Mouse (Mus musculus) midbrain, embryonic 14.5 days (tissue): Measurements from ENCODE around the gene Mad2l1bp. TPM values are rescaled to one million over a fixed set of nuclear protein-coding genes. Genes with fewer than 3 reads are reported as not detected.

ENCODE experiments used
- ATAC-seq: fragments of 200-750 bp; cut with Nextera tagmentation; 2 replicates; pipeline ENCODE4 v1.8.0; 2017; ENCODE audit warnings: moderate number of reproducible peaks, moderate library complexity; ENCODE audit not compliant: low FRiP score, low TSS enrichment
- DNase-seq: peaks from one replicate; pipeline ENCODE4 v3.0.0-alpha.2; 2015
- H3K27ac ChIP-seq: fragments of 300-500 bp; sonication (generic); replicated peaks from 2 replicates; pipeline ENCODE4 v1.5.1; 2014; ENCODE audit warnings: mild to moderate bottlenecking, low read depth, low read length, moderate library complexity
- H3K27me3 ChIP-seq: fragments of 300-500 bp; sonication (generic); 2 replicates; pipeline ENCODE4 v1.6.1; 2014; ENCODE audit warnings: low read length, control low read depth, mixed read lengths; ENCODE audit not compliant: control insufficient read depth, insufficient read depth
- H3K36me3 ChIP-seq: fragments of 300-500 bp; sonication (generic); 2 replicates; pipeline ENCODE4 v1.6.1; 2014; ENCODE audit warnings: low read length, control low read depth; ENCODE audit not compliant: control insufficient read depth, insufficient read depth
- H3K4me1 ChIP-seq: fragments of 300-500 bp; sonication (generic); 2 replicates; pipeline ENCODE4 v1.6.1; 2014; ENCODE audit warnings: mild to moderate bottlenecking, antibody characterized with exemption, low read length, control low read depth; ENCODE audit not compliant: control insufficient read depth, insufficient read depth
- H3K4me2 ChIP-seq: fragments of 300-500 bp; sonication (generic); 2 replicates; pipeline ENCODE4 v1.6.1; 2014; ENCODE audit warnings: mild to moderate bottlenecking, low read length, moderate library complexity
- H3K4me3 ChIP-seq: fragments of 300-500 bp; sonication (generic); replicated peaks from 2 replicates; pipeline ENCODE4 v1.5.1; 2014; ENCODE audit warnings: low read depth, low read length
- H3K9ac ChIP-seq: fragments of 300-500 bp; sonication (generic); replicated peaks from 2 replicates; pipeline ENCODE4 v1.6.1; 2014; ENCODE audit warnings: mild to moderate bottlenecking, low read length, moderate library complexity
- H3K9me3 ChIP-seq: fragments of 300-500 bp; sonication (generic); 2 replicates; pipeline ENCODE4 v1.6.1; 2016; ENCODE audit warnings: low read length, control low read depth, mixed read lengths; ENCODE audit not compliant: control insufficient read depth
- WGBS: fragments of 180-500 bp; shearing (Covaris S2); extraction: QIAGEN DNeasy Blood & Tissue Kit; methylation state at CpG from one replicate; pipeline ENCODE4 v1.1.7; 2014; 5-methylcytosine and 5-hydroxymethylcytosine counted together
- polyA plus RNA-seq: library from polyadenylated mRNA; unstranded; fragments of >200 nt; fragmentation: Nextera tagmentation; extraction: Ambion mirVana; gene quantifications from 2 replicates; pipeline ENCODE4 v1.2.1, GENCODE M21; 2014

Gene Mad2l1bp
- polyA plus RNA-seq, 1 experiment from 2014 or later = 22.4 TPM

DNA sequence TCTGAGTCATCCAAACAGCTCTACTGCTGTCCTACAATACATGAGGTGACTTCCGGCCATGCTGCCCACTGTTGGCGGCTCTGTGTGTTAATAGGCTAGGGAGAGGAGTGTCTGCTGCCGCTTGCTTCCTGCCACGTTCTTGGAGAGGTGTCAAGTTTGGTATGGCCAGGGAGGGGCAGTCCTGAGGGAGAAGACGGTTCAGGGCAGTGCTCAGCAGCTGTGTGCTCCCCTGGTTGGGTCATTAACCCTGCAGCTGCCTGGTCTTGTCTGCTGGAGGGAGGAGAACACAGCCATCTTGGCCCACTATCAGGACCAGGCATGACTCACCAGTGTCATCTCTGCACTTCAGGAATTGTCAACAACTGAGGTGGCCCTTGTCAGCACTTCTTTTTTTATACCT lies 15.0 kb upstream of the Mad2l1bp start:
- 64% methylated on average over 5 of the region's 5 CpGs for WGBS
- ATAC-seq = 0 out of 2 replicates have a peak, but pooled peaks have one; percentile 19

DNA sequence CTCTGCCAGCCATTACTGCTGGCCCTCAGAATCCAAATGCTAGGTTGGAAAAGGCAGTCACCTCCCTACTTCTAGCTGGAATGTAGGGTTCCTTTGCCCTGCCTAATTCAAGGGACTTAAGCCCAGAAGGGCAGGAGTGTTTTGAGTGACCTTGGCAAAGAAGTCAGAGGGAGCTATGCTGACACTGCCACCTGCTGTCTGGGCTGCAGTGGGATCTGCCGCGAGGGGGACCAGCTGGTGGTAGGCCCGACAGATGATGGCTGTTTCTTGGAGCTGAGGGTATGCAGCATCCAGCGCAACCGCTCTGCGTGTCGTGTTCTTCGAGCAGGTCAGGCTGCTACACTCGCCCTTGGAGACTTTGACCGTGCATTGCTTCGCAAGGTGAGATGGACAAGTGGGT lies 13.7 kb upstream of the Mad2l1bp start:
- no peak for DNase-seq
- 86% methylated on average over 11 of the region's 11 CpGs for WGBS
- no peak overlapping the region for H3K9ac ChIP-seq
- ATAC-seq = no peak
- no peak overlapping the region for H3K4me3 ChIP-seq
- no peak overlapping the region for H3K27ac ChIP-seq
- H3K36me3 ChIP-seq = peaks cover 76% of the 10 kb centered on the region
- H3K27me3 ChIP-seq = no peaks in the 10 kb centered on the region
- no peaks in the 10 kb centered on the region for H3K9me3 ChIP-seq
- no peak overlapping the region for H3K4me2 ChIP-seq
- H3K4me1 ChIP-seq = peaks cover 9% of the 10 kb centered on the region

More for the DNA sequence above, 15.0 kb upstream of the Mad2l1bp start:
- H3K9me3 ChIP-seq = no peaks in the 10 kb centered on the region
- no peaks in the 10 kb centered on the region for H3K4me1 ChIP-seq
- no peaks in the 10 kb centered on the region for H3K27me3 ChIP-seq
- H3K4me2 ChIP-seq = no peak overlapping the region
- no peak overlapping the region for H3K27ac ChIP-seq
- no peak for DNase-seq
- no peak overlapping the region for H3K9ac ChIP-seq
- H3K36me3 ChIP-seq = peaks cover 89% of the 10 kb centered on the region
- no peak overlapping the region for H3K4me3 ChIP-seq

DNA sequence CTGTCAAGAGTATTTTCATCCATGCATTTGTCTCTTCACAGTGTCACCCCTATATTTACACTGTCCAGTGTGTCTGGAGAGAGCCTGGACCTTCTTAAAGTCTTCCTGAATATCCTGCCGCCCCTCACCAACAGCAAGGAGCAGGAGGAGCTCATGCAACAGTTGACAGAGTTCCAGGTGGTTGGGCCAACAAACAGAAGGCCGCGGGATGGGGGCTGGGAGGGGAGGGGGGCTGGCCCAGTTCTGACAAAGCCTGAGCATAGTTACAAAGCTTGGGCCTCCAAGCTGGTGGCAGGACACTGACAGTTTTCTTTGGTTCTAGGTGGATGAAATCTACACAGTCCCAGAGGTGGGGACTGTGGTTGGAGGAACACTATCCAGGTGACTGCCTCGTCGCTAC lies 12.9 kb upstream of the Mad2l1bp start:
- Histone ChIP-seq H3K9me3 (no peaks in the 10 kb centered on the region), H3K4me3 (no peak overlapping the region), H3K27me3 (no peaks in the 10 kb centered on the region), H3K4me2 (no peak overlapping the region), H3K9ac (no peak overlapping the region), H3K36me3 (peaks cover 71% of the 10 kb centered on the region), H3K4me1 (peaks cover 14% of the 10 kb centered on the region), H3K27ac (no peak overlapping the region)
- no peak for ATAC-seq
- 90% methylated on average over 5 of the region's 5 CpGs for WGBS
- no peak for DNase-seq

DNA sequence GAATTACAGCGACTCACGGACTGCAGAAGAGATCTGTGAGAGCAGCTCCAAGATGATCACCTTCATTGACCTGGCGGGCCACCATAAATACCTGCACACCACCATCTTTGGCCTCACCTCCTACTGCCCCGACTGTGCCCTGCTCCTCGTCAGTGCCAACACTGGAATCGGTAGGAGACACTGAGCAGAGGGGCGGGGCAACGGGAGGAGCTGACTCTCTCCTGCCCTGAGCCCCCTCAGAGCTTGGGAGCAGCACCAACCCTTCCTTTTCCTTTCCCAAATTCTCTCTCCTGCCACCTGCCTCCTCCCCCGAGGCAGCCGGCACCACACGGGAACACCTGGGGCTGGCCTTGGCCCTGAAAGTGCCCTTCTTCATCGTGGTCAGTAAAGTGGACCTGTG lies 12.1 kb upstream of the Mad2l1bp start:
- H3K27me3 ChIP-seq = no peaks in the 10 kb centered on the region
- H3K27ac ChIP-seq = no peak overlapping the region
- peaks cover 62% of the 10 kb centered on the region for H3K36me3 ChIP-seq
- no peak for ATAC-seq
- no peak overlapping the region for H3K4me2 ChIP-seq
- H3K9ac ChIP-seq = no peak overlapping the region
- H3K4me3 ChIP-seq = no peak overlapping the region
- H3K9me3 ChIP-seq = no peaks in the 10 kb centered on the region
- DNase-seq = no peak
- 91% methylated on average over 12 of the region's 12 CpGs for WGBS
- H3K4me1 ChIP-seq = peaks cover 14% of the 10 kb centered on the region

DNA sequence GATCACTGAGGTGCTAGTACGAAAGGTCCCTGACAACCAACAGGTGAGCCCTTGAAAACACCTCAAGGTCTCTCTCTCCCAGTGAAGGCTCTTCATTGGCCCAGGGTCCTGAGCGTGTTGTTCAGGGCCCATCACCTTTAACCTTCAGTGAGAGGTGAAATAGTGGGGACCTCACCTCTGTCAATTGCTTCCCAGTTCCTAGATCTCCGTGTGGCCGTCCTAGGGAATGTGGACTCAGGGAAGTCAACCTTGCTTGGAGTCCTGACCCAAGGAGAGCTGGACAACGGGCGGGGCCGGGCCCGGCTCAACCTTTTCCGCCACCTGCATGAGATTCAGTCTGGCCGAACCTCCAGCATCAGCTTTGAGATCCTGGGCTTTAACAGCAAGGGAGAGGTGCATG lies 11.4 kb upstream of the Mad2l1bp start:
- H3K9ac ChIP-seq = no peak overlapping the region
- no peak overlapping the region for H3K27ac ChIP-seq
- H3K4me2 ChIP-seq = no peak overlapping the region
- ATAC-seq (no peak), DNase-seq (no peak)
- H3K4me1 ChIP-seq = peaks cover 14% of the 10 kb centered on the region
- WGBS = 92% methylated on average over 10 of the region's 10 CpGs
- no peak overlapping the region for H3K4me3 ChIP-seq
- H3K36me3 ChIP-seq = peaks cover 57% of the 10 kb centered on the region
- no peaks in the 10 kb centered on the region for H3K27me3 ChIP-seq
- no peaks in the 10 kb centered on the region for H3K9me3 ChIP-seq

DNA sequence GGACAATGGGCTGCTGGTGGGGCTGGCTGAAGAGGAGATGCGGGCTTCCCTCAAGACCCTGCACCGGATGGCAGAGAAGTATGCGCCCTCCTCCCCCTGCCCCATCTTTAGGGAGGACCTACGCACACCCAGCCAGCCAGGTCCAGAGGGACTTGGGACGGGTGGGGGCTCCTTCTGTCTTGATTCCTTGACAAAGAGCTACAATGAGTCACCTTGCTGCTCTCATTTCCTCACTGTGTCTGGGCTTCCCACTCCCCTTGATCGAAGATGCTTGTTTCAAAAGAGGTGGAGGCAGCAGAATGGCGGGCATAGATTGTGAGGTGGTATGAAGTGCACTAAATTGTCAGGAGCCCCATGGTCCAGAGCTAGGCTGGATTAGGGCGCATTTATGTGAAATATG lies 10.9 kb upstream of the Mad2l1bp start:
- Histone ChIP-seq H3K9ac (no peak overlapping the region), H3K9me3 (no peaks in the 10 kb centered on the region), H3K27me3 (no peaks in the 10 kb centered on the region), H3K4me1 (peaks cover 14% of the 10 kb centered on the region), H3K4me2 (no peak overlapping the region), H3K27ac (no peak overlapping the region), H3K4me3 (no peak overlapping the region), H3K36me3 (peaks cover 52% of the 10 kb centered on the region)
- 95% methylated on average over 8 of the region's 8 CpGs for WGBS
- ATAC-seq (no peak), DNase-seq (no peak)

DNA sequence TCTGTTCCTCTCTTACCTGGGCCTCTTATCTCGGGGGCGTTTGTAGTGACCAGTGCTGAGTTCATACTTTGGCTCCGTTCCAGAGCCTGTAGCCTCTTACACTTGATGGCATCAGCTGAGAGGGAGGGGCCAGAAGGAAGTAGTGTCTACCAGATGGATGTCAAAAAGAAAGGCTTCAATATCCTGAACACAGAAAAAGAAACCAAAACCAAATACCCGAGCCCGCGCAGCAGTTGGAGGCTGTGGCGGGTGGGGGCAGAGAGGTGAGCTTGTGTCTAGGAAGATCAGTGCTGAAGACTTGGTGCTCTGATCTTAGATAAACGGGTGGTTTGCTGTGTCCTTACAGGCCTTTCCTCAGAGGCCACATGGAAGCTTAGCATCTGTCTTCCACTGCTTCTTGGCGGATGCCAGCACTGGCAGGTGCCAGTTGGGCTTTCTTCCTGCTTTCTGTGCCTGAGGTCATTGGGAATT lies 9.6 kb upstream of the Mad2l1bp start:
- 91% methylated on average over 9 of the region's 9 CpGs for WGBS
- Histone ChIP-seq H3K4me2 (no peak overlapping the region), H3K9ac (no peak overlapping the region), H3K4me3 (no peak overlapping the region), H3K36me3 (peaks cover 42% of the 10 kb centered on the region), H3K27ac (no peak overlapping the region), H3K9me3 (no peaks in the 10 kb centered on the region), H3K4me1 (peaks cover 14% of the 10 kb centered on the region), H3K27me3 (no peaks in the 10 kb centered on the region)
- ATAC-seq (no peak), DNase-seq (no peak)

DNA sequence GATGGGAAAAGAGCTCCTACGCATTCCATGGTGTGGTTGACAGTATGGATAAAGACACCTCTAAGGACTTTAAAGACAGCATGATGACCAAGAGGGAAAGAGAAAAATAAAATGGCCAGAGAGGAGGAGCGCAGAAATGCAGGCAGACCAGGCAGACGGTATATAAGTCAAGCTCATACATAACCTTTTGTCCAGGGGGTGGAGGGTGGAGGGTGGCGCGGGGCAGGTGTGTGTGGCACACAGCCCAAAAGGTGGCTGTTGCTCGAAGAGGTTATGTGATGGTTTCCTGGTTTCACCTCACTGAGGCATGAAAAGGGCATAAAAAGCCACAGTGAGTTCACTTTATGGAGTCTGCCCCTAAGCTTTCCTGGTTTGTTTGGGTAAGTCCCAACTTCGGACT lies 9.2 kb upstream of the Mad2l1bp start:
- Histone ChIP-seq H3K4me1 (peaks cover 14% of the 10 kb centered on the region), H3K4me3 (no peak overlapping the region), H3K27ac (no peak overlapping the region), H3K27me3 (no peaks in the 10 kb centered on the region), H3K36me3 (peaks cover 38% of the 10 kb centered on the region), H3K9ac (no peak overlapping the region), H3K9me3 (no peaks in the 10 kb centered on the region), H3K4me2 (peak overlapping the region; percentile 78)
- no peak for DNase-seq
- ATAC-seq = no peak
- 95% methylated on average over 7 of the region's 7 CpGs for WGBS

DNA sequence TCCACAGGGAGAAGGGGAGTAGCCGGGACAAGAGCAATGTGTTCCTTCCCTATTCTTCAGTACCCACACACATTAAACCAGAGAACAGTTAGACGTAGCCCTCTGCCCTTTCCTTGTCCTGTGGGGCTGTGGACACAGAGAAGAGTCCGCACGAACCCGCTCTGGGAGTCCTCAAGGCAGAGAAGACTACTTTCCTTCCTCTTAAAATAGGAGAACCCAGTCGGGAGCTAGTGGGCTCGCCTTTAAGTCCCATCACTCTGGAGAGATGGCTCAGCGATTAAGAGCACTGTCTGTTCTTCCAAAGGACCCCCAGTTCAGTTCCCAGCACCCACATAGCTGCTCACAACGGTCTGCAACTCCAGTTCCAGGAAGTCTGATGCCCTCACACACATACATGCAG lies 8.4 kb upstream of the Mad2l1bp start:
- H3K27me3 ChIP-seq = no peaks in the 10 kb centered on the region
- no peak for DNase-seq
- no peak for ATAC-seq
- peak overlapping the region; percentile 79 for H3K4me3 ChIP-seq
- WGBS = 53% methylated on average over 9 of the region's 9 CpGs
- peaks cover 14% of the 10 kb centered on the region for H3K4me1 ChIP-seq
- peak overlapping the region; percentile 77 for H3K27ac ChIP-seq
- peak overlapping the region; percentile 78 for H3K4me2 ChIP-seq
- peaks cover 30% of the 10 kb centered on the region for H3K36me3 ChIP-seq
- no peaks in the 10 kb centered on the region for H3K9me3 ChIP-seq
- peak overlapping the region; percentile 86 for H3K9ac ChIP-seq
